Mouse (Mus musculus): ENCODE results near the gene Ces2f. TPM values are rescaled to one million over a fixed set of nuclear protein-coding genes. Genes with fewer than 3 reads are reported as not detected.

Gene Ces2f
- polyA plus RNA-seq, 1 experiment from 2014 or later = not detected

DNA sequence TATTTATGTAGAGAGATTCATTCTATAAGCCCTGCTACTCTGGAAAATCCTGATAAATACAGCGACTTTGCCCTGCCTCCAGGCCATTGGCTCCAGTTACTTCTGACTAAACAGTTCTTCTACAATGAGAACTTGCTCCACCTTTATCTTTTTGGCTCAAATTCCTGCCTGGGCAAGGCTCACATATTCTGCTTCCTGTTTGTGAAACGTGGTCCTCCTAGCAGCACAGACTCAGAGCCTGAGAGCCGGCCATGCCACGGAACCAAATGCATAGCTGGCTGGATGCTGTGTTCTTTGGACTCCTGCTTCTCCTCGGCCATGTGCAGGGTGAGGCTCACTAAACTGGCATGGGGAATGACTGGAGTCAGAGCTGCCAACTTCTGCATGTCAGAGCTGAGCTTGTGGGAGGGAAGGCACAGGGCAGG, 14.4 kb downstream of the Ces2f start, which contains the start of gene Ces2g:
TSS of gene Ces2g (plus strand) at position 182 of the 425 bp plus-strand sequence.
- Histone ChIP-seq H3K27ac (replicated peaks; ENCODE audit: low read depth, low read length) (no peak within 1 kb of the TSS), H3K4me2 (ENCODE audit: low read depth, severe bottlenecking) (no peak within 1 kb of the TSS), H3K4me3 (ENCODE audit: low read depth, low read length) (no peak within 1 kb of the TSS), H3K4me1 (ENCODE audit: control insufficient read depth, insufficient read depth, low read length) (no peaks in the 10 kb centered on the region), H3K9me3 (ENCODE audit: control insufficient read depth, low read length) (no peaks in the 10 kb centered on the region), H3K27me3 (ENCODE audit: control insufficient read depth, insufficient read depth, low read length) (no peaks in the 10 kb centered on the region), H3K9ac (ENCODE audit: low read length) (no peak within 1 kb of the TSS), H3K36me3 (ENCODE audit: control insufficient read depth, insufficient read depth, low read length) (no peaks in the 10 kb centered on the region)
- DNase-seq (ENCODE audit: low spot score) (no peak), ATAC-seq (ENCODE audit: insufficient number of reproducible peaks, low FRiP score, low TSS enrichment, low read depth) (no peak)
- WGBS = 70% methylated on average over 5 of the region's 5 CpGs

DNA sequence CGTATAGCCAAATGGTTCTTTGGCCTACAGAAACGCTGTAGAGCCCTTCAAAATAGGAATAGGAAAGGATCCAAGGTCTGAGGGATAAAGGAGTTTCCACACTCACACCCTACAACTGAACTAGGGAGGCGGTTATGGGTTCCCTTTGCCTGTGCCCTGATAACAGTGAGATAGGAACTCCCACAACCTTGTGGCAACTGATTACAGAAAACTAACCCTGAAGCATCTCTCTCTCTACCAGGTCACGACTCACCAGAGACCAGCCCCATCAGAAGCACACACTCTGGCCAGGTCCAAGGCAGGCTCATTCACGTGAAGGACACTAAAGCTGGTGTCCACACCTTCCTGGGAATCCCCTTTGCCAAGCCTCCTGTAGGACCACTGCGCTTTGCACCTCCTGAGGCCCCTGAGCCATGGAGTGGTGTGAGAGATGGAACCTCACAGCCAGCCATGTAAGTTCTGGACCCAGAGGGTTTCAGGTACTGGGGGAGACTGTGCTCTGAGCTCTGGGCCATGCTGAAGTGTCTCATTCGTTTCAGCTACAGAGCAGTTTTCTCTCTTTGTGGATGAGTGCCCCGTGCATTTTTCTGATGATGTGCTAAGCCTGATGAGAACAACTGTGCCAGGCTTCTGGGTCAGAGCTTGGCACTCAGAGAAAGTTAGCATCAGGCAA, 15.2 kb downstream of the Ces2f start:
- Histone ChIP-seq H3K36me3 (ENCODE audit: control insufficient read depth, insufficient read depth, low read length) (no peaks in the 10 kb centered on the region), H3K27me3 (ENCODE audit: control insufficient read depth, insufficient read depth, low read length) (no peaks in the 10 kb centered on the region), H3K9me3 (ENCODE audit: control insufficient read depth, low read length) (no peaks in the 10 kb centered on the region), H3K27ac (replicated peaks; ENCODE audit: low read depth, low read length) (no peak overlapping the region), H3K4me3 (ENCODE audit: low read depth, low read length) (no peak overlapping the region), H3K9ac (ENCODE audit: low read length) (no peak overlapping the region), H3K4me2 (ENCODE audit: low read depth, severe bottlenecking) (no peak overlapping the region), H3K4me1 (ENCODE audit: control insufficient read depth, insufficient read depth, low read length) (no peaks in the 10 kb centered on the region)
- DNase-seq (ENCODE audit: low spot score) (no peak), ATAC-seq (ENCODE audit: insufficient number of reproducible peaks, low FRiP score, low TSS enrichment, low read depth) (no peak)
- 74% methylated on average over 8 of the region's 8 CpGs for WGBS

DNA sequence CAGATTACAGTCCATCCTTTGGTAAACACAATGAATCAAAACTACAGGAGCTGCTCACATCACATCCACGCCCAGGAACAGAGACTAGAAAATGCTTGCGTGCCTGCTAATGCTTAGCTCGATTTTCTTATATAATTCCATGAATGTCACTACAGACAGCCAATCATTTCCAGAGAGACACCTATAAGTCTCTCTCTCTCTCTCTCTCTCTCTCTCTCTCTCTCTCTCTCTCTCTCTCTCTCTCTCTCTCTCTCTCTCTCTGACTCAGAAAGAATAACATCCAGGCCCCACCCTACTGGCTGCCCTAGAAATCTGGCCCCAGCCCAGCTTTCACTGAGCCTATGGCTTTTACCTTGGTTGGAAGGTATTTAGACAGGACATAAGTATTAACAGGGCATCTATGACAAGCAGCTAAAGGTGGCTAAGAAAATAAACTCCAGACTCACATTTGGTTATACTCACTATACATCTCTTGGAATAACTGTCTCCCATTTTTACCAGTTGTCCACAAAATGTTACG, 16.3 kb downstream of the Ces2f start:
- no peak for DNase-seq (ENCODE audit: low spot score)

DNA sequence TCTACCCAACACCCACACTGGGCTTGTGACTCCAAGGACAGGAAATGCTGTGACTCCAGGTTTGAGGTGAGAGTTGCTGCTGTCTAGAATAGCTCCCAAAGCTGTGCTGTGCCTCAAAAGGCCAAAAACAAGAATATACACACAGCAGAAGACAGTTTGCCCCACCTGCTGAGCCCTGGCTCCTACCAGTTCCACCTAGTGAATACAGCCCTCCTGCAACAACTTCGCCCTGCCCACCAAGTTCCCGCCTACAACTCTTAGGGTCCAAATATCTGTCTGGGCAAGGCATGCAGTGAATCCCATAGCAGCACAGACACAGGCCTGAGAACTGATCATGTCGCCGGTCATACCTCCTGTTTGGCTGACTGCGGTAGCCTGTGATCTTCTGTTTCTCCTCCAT, 37.0 kb downstream of the Ces2f start:
- Histone ChIP-seq H3K4me1 (ENCODE audit: control insufficient read depth, insufficient read depth, low read length) (no peaks in the 10 kb centered on the region), H3K36me3 (ENCODE audit: control insufficient read depth, insufficient read depth, low read length) (no peaks in the 10 kb centered on the region), H3K9me3 (ENCODE audit: control insufficient read depth, low read length) (no peaks in the 10 kb centered on the region), H3K4me2 (ENCODE audit: low read depth, severe bottlenecking) (no peak overlapping the region), H3K9ac (ENCODE audit: low read length) (no peak overlapping the region), H3K27ac (replicated peaks; ENCODE audit: low read depth, low read length) (no peak overlapping the region), H3K4me3 (ENCODE audit: low read depth, low read length) (no peak overlapping the region), H3K27me3 (ENCODE audit: control insufficient read depth, insufficient read depth, low read length) (no peaks in the 10 kb centered on the region)
- ATAC-seq (ENCODE audit: insufficient number of reproducible peaks, low FRiP score, low TSS enrichment, low read depth) (no peak), DNase-seq (ENCODE audit: low spot score) (no peak)
- WGBS = 89% methylated on average over 5 of the region's 5 CpGs

More for the DNA sequence above, 16.3 kb downstream of the Ces2f start:
- no peaks in the 10 kb centered on the region for H3K36me3 ChIP-seq (ENCODE audit: control insufficient read depth, insufficient read depth, low read length)
- no peak for ATAC-seq (ENCODE audit: insufficient number of reproducible peaks, low FRiP score, low TSS enrichment, low read depth)
- H3K4me1 ChIP-seq (ENCODE audit: control insufficient read depth, insufficient read depth, low read length) = no peaks in the 10 kb centered on the region
- H3K4me2 ChIP-seq (ENCODE audit: low read depth, severe bottlenecking) = no peak overlapping the region
- H3K9me3 ChIP-seq (ENCODE audit: control insufficient read depth, low read length) = no peaks in the 10 kb centered on the region
- H3K27ac ChIP-seq (replicated peaks; ENCODE audit: low read depth, low read length) = no peak overlapping the region
- no peak overlapping the region for H3K9ac ChIP-seq (ENCODE audit: low read length)
- H3K27me3 ChIP-seq (ENCODE audit: control insufficient read depth, insufficient read depth, low read length) = no peaks in the 10 kb centered on the region
- H3K4me3 ChIP-seq (ENCODE audit: low read depth, low read length) = no peak overlapping the region
- WGBS = 88% methylated on average over 4 of the region's 4 CpGs

DNA sequence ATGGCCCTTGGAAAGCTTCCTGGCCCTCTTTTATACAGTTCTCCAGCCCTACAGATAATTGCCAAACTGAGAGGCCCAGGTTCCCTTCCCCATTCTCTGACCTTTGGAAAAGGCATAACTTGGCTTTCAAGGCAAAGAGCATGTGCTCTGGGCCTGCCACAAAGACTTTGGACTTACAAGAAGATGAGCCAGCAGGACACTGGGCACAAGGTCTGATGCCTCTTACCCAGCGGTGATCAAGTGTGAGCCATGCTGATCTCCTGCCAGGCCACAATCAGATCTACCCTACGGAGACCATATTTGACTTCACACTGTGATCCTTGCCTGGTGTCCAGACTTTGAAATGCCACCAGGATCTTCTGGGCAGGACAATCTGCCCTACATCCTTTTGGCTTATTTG, 37.8 kb downstream of the Ces2f start:
- no peak for DNase-seq (ENCODE audit: low spot score)
- H3K36me3 ChIP-seq (ENCODE audit: control insufficient read depth, insufficient read depth, low read length) = no peaks in the 10 kb centered on the region
- WGBS = 90% methylated on average over 2 of the region's 2 CpGs
- H3K4me1 ChIP-seq (ENCODE audit: control insufficient read depth, insufficient read depth, low read length) = no peaks in the 10 kb centered on the region
- H3K9me3 ChIP-seq (ENCODE audit: control insufficient read depth, low read length) = no peaks in the 10 kb centered on the region
- no peak for ATAC-seq (ENCODE audit: insufficient number of reproducible peaks, low FRiP score, low TSS enrichment, low read depth)
- no peak overlapping the region for H3K9ac ChIP-seq (ENCODE audit: low read length)
- H3K27me3 ChIP-seq (ENCODE audit: control insufficient read depth, insufficient read depth, low read length) = no peaks in the 10 kb centered on the region
- H3K4me3 ChIP-seq (ENCODE audit: low read depth, low read length) = no peak overlapping the region
- H3K27ac ChIP-seq (replicated peaks; ENCODE audit: low read depth, low read length) = no peak overlapping the region
- H3K4me2 ChIP-seq (ENCODE audit: low read depth, severe bottlenecking) = no peak overlapping the region

DNA sequence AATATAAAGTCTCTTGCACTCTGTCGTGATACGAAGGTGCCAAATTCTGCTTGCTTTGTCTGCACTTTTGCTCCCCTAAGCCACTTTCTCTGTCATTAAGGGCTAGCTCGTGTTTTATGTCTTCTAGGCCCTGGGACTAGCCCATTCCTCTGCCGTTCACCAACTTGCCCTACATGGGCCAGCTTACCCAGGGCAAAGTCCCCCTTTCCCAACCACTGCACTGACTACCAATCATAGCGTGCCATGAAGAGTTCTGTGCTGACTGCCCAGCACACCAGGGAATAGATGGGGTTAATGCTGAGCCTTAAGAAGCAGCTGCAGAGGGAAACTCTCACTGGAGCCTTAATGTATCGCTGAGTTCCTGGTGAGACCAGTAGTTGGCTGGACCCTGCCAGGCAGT, 51.0 kb downstream of the Ces2f start:
- Histone ChIP-seq H3K27ac (replicated peaks; ENCODE audit: low read depth, low read length) (no peak overlapping the region), H3K9ac (ENCODE audit: low read length) (no peak overlapping the region), H3K4me2 (ENCODE audit: low read depth, severe bottlenecking) (no peak overlapping the region), H3K27me3 (ENCODE audit: control insufficient read depth, insufficient read depth, low read length) (no peaks in the 10 kb centered on the region), H3K36me3 (ENCODE audit: control insufficient read depth, insufficient read depth, low read length) (no peaks in the 10 kb centered on the region), H3K4me1 (ENCODE audit: control insufficient read depth, insufficient read depth, low read length) (no peaks in the 10 kb centered on the region), H3K9me3 (ENCODE audit: control insufficient read depth, low read length) (no peaks in the 10 kb centered on the region), H3K4me3 (ENCODE audit: low read depth, low read length) (no peak overlapping the region)
- ATAC-seq (ENCODE audit: insufficient number of reproducible peaks, low FRiP score, low TSS enrichment, low read depth) = no peak
- WGBS = 79% methylated on average over 6 of the region's 6 CpGs
- DNase-seq (ENCODE audit: low spot score) = no peak

DNA sequence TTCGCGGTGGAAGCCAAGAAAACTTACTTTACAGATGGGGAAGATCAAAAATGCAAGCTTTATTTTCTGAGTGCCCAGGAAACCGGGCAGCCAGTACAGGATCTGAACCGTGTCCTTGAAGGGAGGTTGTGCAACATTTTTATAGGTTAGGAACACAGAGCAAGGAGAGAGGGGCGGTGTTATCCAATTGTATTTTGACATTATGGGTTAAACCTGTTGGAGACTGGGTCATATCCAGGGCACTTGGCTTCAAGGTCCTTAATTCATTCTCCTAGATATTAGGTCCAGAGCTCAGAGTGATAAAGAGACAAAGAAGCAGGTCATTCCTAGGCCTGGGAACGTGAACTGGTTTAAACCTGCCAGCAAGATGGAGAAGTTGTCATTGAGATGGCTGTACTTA, 52.0 kb downstream of the Ces2f start:
- Histone ChIP-seq H3K4me1 (ENCODE audit: control insufficient read depth, insufficient read depth, low read length) (no peaks in the 10 kb centered on the region), H3K9ac (ENCODE audit: low read length) (no peak overlapping the region), H3K4me3 (ENCODE audit: low read depth, low read length) (no peak overlapping the region), H3K27me3 (ENCODE audit: control insufficient read depth, insufficient read depth, low read length) (no peaks in the 10 kb centered on the region), H3K36me3 (ENCODE audit: control insufficient read depth, insufficient read depth, low read length) (no peaks in the 10 kb centered on the region), H3K4me2 (ENCODE audit: low read depth, severe bottlenecking) (no peak overlapping the region), H3K9me3 (ENCODE audit: control insufficient read depth, low read length) (no peaks in the 10 kb centered on the region), H3K27ac (replicated peaks; ENCODE audit: low read depth, low read length) (no peak overlapping the region)
- DNase-seq (ENCODE audit: low spot score) (no peak), ATAC-seq (ENCODE audit: insufficient number of reproducible peaks, low FRiP score, low TSS enrichment, low read depth) (no peak)
- 86% methylated on average over 6 of the region's 6 CpGs for WGBS

DNA sequence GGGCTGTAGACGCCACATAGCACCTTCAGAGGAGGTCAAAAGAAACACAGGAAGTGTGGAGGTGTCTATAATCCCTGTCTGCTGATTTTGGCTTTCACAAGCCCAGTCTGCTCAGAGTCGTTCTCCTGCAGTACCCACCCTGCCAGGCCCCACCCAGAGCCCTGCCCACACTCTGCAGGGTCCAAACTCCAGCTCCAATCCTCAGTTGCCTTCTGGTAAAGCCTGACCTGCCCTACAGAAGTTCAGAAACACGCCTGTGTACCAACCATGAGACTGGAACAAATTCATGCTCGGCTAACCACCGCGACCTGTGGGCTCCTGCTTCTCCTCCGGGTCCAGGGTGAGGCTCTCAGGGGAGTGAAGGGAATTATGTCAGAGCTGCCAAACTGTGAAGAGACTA, 53.4 kb downstream of the Ces2f start, which contains the start of gene Ces2h:
TSS of gene Ces2h (plus strand) at position 268 of the 400 bp plus-strand sequence.
- WGBS = 82% methylated on average over 7 of the region's 7 CpGs
- Histone ChIP-seq H3K4me1 (ENCODE audit: control insufficient read depth, insufficient read depth, low read length) (no peaks in the 10 kb centered on the region), H3K4me2 (ENCODE audit: low read depth, severe bottlenecking) (no peak within 1 kb of the TSS), H3K9me3 (ENCODE audit: control insufficient read depth, low read length) (no peaks in the 10 kb centered on the region), H3K4me3 (ENCODE audit: low read depth, low read length) (no peak within 1 kb of the TSS), H3K36me3 (ENCODE audit: control insufficient read depth, insufficient read depth, low read length) (no peaks in the 10 kb centered on the region), H3K27me3 (ENCODE audit: control insufficient read depth, insufficient read depth, low read length) (no peaks in the 10 kb centered on the region), H3K9ac (ENCODE audit: low read length) (no peak within 1 kb of the TSS), H3K27ac (replicated peaks; ENCODE audit: low read depth, low read length) (no peak within 1 kb of the TSS)
- ATAC-seq (ENCODE audit: insufficient number of reproducible peaks, low FRiP score, low TSS enrichment, low read depth) (no peak), DNase-seq (ENCODE audit: low spot score) (no peak)

All from limb, embryonic 11.5 days (tissue).